Mouse (Mus musculus) adipocyte (in vitro differentiated cells): ENCODE measurements at regions not wholly inside any gene's neighbourhood (a gene's known extent, or its start where the extent isn't known, plus 50 kb on each side); places are given as distances from the start of the nearest gene placed in this dataset.

Experiments used
- DNase-seq: peaks from one replicate; pipeline ENCODE4 v3.0.0-alpha.2; 2016; ENCODE audit warnings: low spot score

DNA sequence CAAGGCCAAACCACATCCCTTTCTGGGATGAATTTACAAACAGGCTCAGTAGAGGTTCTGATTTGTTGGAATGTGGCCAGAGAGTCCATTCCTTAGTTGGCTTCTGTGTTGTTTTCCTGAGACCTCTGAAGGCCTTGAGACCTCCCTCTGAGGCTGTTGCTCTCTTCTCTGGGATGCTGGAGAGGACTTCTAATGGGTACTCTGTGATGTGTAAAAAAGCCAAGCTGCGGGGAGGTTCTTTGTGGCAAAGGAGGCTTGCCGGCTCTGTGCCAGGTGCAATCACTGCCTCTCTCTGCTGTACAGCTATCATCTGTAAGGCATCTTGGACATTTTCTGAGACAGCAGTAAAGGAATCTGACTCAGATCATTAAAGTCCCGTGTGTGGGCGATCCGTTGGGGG, 192.3 kb downstream of the Gm5447 start:
- DNase-seq, result no peak

GRCm38 (mm10) chr13:31168854-31169253, 194.8 kb downstream of the Gm5447 start:
- DNase-seq, result peak; percentile 20

- peak; percentile 57 for DNase-seq
These were observed 197.7 kb downstream of the Gm5447 start for GRCm38 (mm10) chr13:31171751-31172150.

GRCm38 (mm10) chr13:31172580-31172979, 198.6 kb downstream of the Gm5447 start:
- DNase-seq, result no peak

- no peak for DNase-seq
These were observed 204.2 kb downstream of the Gm5447 start for GRCm38 (mm10) chr13:31177999-31178783.

- DNase-seq, result no peak
These were observed 205.0 kb downstream of the Gm5447 start for GRCm38 (mm10) chr13:31178964-31179363.

GRCm38 (mm10) chr13:31179407-31180001, 205.5 kb downstream of the Gm5447 start:
- peak; percentile 30 for DNase-seq

GRCm38 (mm10) chr13:31181530-31181929, 207.5 kb downstream of the Gm5447 start:
- DNase-seq, result no peak

- no peak for DNase-seq
These were observed 211.1 kb downstream of the Gm5447 start for GRCm38 (mm10) chr13:31184845-31185834.

DNA sequence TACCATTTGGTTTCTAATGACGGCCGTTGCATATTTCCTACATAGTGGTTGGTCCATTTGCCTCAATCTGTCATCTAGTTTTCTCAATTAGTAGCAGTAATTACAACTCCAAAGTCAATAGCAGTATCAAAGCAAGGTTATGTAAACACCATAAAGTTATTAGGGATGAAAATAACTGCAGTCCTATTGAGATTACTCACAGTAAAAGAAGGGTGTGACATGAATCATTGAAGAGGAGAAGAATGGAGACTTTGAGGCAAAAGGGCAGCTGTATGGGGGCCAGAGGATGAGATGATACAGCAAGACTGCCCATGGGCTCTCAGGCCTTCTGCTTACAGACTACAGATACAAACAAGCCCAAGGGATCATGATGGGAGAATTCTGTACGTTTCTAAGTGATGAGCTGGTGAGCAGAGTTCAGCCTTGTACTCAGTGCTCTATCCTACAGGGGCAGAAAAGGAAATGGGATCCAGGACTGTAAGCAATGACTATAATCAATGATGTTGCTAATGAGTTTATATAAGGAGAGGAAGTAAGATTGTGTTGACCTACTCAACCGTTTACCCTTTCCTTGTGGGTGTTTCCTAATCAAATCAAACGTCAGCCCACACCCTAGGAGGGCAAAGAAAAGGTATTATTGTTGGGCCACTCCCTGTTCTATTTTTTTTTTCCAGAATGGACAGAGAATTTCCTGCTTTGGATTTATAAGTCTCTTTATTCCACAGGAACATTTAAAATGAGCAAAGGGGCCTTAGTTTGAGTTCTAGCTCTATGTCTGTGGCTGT, 213.0 kb downstream of the Gm5447 start:
- no peak for DNase-seq

DNA sequence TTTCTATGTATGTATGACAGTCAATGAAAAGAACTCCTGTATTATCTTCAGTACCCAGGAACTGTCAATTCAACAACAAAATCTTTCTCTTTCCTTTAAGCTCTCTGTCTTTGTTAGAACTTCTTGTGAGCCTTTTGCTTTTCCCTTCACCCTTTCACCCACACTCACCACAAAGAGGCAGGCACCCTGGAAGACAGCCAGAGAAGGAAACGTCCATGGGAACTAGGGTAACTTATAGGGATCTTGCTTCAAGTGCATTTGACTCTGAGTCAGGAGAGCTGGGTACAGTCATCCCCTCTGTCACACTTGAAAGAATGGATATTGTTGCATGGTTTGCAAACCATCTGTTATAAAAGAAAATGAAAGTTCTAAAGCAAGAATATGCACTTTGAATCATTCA, 215.1 kb downstream of the Gm5447 start:
- DNase-seq, result peak; percentile 78

DNA sequence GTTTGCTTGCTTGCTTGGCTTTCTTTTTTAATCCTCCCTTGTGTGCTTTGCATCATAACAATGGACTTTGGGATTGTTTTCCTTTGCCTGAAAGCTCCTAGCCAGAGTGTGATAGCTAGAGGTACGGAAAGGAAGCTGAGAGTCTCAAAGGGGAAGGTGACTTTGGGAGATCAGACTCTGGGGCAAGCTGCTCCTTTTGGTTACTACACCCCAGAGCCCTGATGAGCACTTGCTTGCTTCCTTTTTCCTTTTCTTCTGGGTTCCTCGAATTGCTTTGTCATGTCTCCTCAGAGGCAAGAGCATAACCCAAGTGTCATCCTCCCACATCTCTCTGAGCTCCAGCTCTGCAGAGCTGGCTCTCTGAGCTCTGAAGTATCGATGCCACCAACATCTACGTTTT, 216.0 kb downstream of the Gm5447 start:
- DNase-seq, result no peak

DNA sequence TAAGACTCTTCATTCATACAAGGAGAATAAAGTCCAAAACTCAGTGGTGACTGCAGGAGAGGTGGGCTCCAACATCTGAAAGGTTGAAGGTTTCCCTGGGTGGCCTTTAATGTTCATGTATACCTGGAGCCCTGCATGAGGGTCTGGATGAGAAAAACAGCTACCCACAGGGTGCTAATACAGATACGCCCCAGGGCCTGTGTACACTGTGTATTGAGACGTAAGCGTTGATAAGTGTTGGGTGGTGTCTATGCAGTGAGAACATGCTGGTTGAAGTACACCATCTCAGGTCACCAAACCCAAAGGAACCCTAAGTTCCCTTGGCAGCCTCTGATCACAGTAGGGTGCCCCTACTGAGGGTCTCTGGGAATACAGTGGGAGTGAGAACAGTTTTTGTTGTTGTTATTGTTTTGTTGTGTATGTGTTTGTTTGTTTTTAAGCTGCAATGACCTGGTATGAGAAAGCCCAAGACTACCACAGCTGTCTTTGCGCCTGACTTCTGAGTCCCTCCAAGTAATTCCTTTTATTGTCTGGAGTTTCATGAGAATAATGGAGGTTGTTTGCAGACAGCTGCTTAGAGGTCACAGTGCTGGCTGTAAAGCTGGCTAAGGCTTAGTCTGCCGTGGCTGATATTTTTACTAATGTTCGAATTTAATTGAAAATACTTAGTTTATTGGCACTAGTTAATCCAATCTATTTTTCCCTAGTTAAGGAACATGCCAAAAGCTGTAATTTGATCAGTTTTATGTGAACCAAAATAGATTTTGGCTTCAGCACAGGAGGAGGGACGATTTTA, 217.5 kb downstream of the Gm5447 start:
- no peak for DNase-seq

DNA sequence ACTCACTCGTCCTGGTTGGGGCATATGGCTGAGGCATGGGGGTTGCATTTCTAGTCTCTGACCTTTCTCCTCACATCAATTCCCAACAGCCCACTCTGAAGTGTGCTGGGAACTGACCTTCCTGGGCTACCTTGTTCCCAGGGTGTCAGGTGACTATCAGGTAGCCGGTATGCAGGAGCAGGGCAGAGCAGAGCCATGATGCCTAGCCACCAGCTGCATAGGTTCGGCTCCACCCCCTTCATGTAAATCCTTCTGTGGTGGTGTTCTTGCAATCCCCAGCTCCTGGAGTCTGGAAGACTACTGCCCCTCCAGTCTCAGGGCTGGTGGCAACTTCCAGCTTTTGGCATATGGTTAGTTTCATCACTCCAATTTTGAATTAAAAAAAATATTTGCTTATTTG, 221.0 kb downstream of the Gm5447 start:
- DNase-seq, result no peak

- no peak for DNase-seq
These were observed 222.5 kb downstream of the Gm5447 start for GRCm38 (mm10) chr13:31196546-31196945.

DNA sequence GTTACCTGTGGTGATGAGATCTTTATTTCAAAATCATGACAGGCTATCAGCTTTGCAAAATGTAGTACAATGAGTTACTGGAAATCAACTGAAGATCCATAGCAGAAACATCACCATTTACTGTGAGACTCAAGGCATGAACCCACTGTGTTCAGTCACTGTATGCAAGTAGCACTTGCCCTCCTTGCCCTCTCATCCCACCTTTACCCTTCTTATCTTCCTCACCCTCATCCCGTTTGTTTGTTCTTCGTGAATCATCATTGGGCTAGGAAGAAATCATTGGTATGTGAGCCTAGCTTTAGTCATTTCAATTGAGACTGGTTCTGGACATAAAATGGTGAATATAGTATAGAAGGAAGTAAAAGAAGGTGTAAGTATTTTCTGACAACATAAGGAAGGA, 223.6 kb downstream of the Gm5447 start:
- no peak for DNase-seq

GRCm38 (mm10) chr13:31199384-31199783, 225.4 kb downstream of the Gm5447 start:
- no peak for DNase-seq

DNA sequence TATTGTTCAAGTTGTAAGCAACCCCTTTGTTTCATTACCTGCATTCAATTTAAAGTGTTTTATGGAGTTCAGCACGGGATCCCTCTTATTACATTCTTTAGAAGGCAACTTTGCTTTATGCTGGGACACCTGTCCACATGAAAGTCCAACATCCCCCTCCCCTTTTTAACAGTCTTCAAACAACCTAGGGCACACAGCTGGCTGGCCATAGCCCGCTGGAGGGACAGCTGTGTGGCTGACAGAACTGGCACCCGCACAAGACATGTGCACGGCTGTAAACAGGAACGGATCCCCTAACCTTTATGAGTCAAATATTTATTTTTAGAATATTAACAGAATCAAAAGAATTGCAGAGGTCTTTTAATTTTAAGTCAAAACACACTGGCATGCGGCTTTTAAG, 230.1 kb downstream of the Gm5447 start:
- no peak for DNase-seq

GRCm38 (mm10) chr13:31206381-31206780, 232.4 kb downstream of the Gm5447 start:
- no peak for DNase-seq

DNA sequence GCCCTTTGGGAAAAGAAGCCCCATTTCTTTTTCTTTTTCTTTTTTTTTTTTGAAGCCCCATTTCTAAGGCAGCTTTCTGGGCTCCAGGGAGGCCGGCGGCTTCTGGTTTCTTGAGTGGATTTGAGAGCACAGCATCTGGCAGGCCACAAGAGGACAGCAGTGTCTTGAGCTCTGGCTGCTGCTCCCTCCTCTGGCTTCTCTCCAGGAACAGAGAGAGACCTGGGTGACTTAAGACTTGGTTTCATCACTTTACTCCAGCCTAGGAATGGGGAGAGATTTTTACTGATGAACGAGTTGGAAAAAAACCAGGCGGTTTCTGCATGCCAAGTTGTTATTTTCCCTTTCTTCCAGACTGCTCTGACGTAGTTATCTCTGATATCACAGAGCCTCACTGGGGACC, 233.7 kb downstream of the Gm5447 start:
- DNase-seq, result peak; percentile 99

DNA sequence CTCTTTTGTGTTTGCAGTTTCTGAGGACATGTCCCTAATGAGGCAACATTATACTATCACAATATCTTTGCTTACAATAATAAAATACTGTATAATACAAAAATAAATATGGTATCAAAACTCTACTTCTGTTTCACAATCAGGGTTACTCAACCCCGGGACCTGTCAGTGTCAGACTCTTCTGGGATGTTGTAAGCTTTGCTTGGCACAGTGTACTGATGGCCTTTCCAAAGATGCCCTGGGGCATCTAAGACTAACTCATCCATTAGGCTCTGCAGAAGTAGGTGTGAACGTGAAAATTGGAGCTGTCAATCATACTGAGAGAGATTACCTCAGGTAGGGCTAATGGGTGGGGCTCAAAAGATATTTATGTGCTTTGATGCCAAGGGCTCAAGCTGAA, 249.0 kb downstream of the Gm5447 start:
- peak; percentile 81 for DNase-seq
